In genomic region chr4:83107161-83107560, GRCm38 (mm10) we compare ENCODE assay signal across 22 mouse cellular contexts. TPM values are rescaled to one million over a fixed set of nuclear protein-coding genes. Genes with fewer than 3 reads are reported as not detected.
DNase-seq lines count a peak whose midpoint lies in the region; ATAC-seq lines count a peak whose summit lies in the region.
"Had no signal": no experiment of that assay in that cellular context is flagged by ENCODE, and none has a peak within 500 bp of the region (broad histone marks: within the 10 kb centered on the region; RNA-seq: fewer than 3 reads in every experiment).

No protein-coding gene starts in this region.

- no peak for DNase-seq in heart, embryonic 10.5 days (ENCODE audit: low spot score)
- DNase-seq in heart, postnatal 25 days (ENCODE audit: low spot score) = no peak
- no peak for DNase-seq in lung, postnatal 25 days (ENCODE audit: low spot score)
- peak; percentile 57 for DNase-seq in NIH3T3 (ENCODE audit: low read depth)
- no peak for DNase-seq in Muller cell, postnatal 12 days (ENCODE audit: inconsistent ontology term)
- DNase-seq: adrenal gland, postnatal 10 days; cerebellum, adult 11 months; cerebellum, adult 8-10 months; cerebellum, postnatal 14 days; gastrocnemius, postnatal 36 days; heart, adult 18-20 months; heart, postnatal 10 days had no signal

- peak overlapping the region; percentile 60; the same call in 1 of the 2 replicates for H3K27ac ChIP-seq in heart, embryonic 10.5 days
- peak overlapping the region; percentile 81 for H3K27ac ChIP-seq in lung, embryonic 16.5 days (ENCODE audit: low read length)
- H3K27ac ChIP-seq: forebrain, embryonic 10.5 days; heart, embryonic 13.5 days; hindbrain, embryonic 13.5 days; hindbrain, postnatal 0 days had no signal

- ATAC-seq in lung, embryonic 16.5 days (ENCODE audit: low read depth) = peak; percentile 34; the same call in 1 of the 2 replicates
- ATAC-seq: forebrain, embryonic 14.5 days; hindbrain, postnatal 0 days had no signal

- no peaks in the 10 kb centered on the region for H3K36me3 ChIP-seq in heart, embryonic 10.5 days
- H3K36me3 ChIP-seq in lung, embryonic 16.5 days (ENCODE audit: control insufficient read depth, insufficient read depth, low read length) = no peaks in the 10 kb centered on the region
- H3K36me3 ChIP-seq: embryonic facial prominence, embryonic 15.5 days; forebrain, embryonic 10.5 days; heart, embryonic 13.5 days; hindbrain, embryonic 13.5 days had no signal

- no peak overlapping the region for H3K9ac ChIP-seq in lung, embryonic 16.5 days (ENCODE audit: low read length)
- H3K9ac ChIP-seq: embryonic facial prominence, embryonic 15.5 days; heart, embryonic 13.5 days; hindbrain, embryonic 13.5 days had no signal

- peaks cover 18% of the 10 kb centered on the region for H3K4me1 ChIP-seq in heart, embryonic 10.5 days
- H3K4me1 ChIP-seq in lung, embryonic 16.5 days (replicated peaks; ENCODE audit: control insufficient read depth, insufficient read depth, low read length) = peaks cover 4% of the 10 kb centered on the region
- H3K4me1 ChIP-seq: hindbrain, embryonic 13.5 days had no signal

- H3K9me3 ChIP-seq in heart, embryonic 10.5 days = no peaks in the 10 kb centered on the region
- H3K9me3 ChIP-seq in lung, embryonic 16.5 days (ENCODE audit: control insufficient read depth, low read length) = no peaks in the 10 kb centered on the region
- H3K9me3 ChIP-seq: embryonic facial prominence, embryonic 15.5 days; forebrain, embryonic 10.5 days; heart, embryonic 13.5 days; hindbrain, embryonic 13.5 days had no signal

- intact Hi-C loops in heart, postnatal 25 days (cut with DNase I) = no loop called here

- no peak overlapping the region for H3K4me3 ChIP-seq in heart, embryonic 10.5 days
- no peak overlapping the region for H3K4me3 ChIP-seq in lung, embryonic 16.5 days (ENCODE audit: low read length)
- H3K4me3 ChIP-seq: embryonic facial prominence, embryonic 15.5 days; erythroblast, embryonic 14.5 days; forebrain, embryonic 10.5 days; heart, embryonic 13.5 days; hindbrain, embryonic 13.5 days had no signal

- H3K27me3 ChIP-seq in heart, embryonic 10.5 days (ENCODE audit: insufficient read depth, poor library complexity, severe bottlenecking) = no peaks in the 10 kb centered on the region
- no peaks in the 10 kb centered on the region for H3K27me3 ChIP-seq in lung, embryonic 16.5 days (ENCODE audit: control insufficient read depth, insufficient read depth, low read depth, low read length)
- H3K27me3 ChIP-seq: CH12.LX; embryonic facial prominence, embryonic 15.5 days; heart, embryonic 13.5 days; hindbrain, embryonic 13.5 days had no signal

- no peak overlapping the region for H3K4me2 ChIP-seq in lung, embryonic 16.5 days (ENCODE audit: low read depth, low read length)
- H3K4me2 ChIP-seq: embryonic facial prominence, embryonic 15.5 days; heart, embryonic 13.5 days; hindbrain, embryonic 13.5 days had no signal

- 48% methylated on average over 2 of the region's 2 CpGs for WGBS in heart, embryonic 10.5 days
- 25% methylated on average over 2 of the region's 2 CpGs for WGBS in lung, embryonic 16.5 days

RNA-seq across cellular contexts. Expression of gene Frem1, which starts 55.0 kb away (rescaled TPM):
- polyA plus RNA-seq in heart, embryonic 10.5 days (2016; fragmentation: Nextera tagmentation; extraction: Ambion mirVana) = 9.8 and 12.4 TPM in 2 replicates
- under 1 TPM; 0.59 to 0.65 TPM for total RNA-seq in heart, postnatal 25 days (2021)
- polyA plus RNA-seq in lung, embryonic 16.5 days (2015; fragmentation: Nextera tagmentation; extraction: Ambion mirVana) = 31.9 and 33.6 TPM in 2 replicates
- total RNA-seq: CH12.LX; hematopoietic stem cell, adult 5-6 weeks had no signal
- polyA plus RNA-seq: erythroblast, embryonic 14.5 days had no signal
